Mouse (Mus musculus) liver, embryonic 14.5 days (tissue): Measurements from ENCODE around the gene Kcnip3.

Experiments
- CTCF ChIP-seq: IDR thresholded peaks from 2 replicates; pipeline ENCODE4 v1.5.1; 2016; ENCODE audit warnings: antibody characterized with exemption, low read depth, control low read depth
- EP300 ChIP-seq: IDR thresholded peaks from 2 replicates; pipeline ENCODE4 v1.6.1; 2016; ENCODE audit warnings: antibody characterized with exemption, low read depth

DNA sequence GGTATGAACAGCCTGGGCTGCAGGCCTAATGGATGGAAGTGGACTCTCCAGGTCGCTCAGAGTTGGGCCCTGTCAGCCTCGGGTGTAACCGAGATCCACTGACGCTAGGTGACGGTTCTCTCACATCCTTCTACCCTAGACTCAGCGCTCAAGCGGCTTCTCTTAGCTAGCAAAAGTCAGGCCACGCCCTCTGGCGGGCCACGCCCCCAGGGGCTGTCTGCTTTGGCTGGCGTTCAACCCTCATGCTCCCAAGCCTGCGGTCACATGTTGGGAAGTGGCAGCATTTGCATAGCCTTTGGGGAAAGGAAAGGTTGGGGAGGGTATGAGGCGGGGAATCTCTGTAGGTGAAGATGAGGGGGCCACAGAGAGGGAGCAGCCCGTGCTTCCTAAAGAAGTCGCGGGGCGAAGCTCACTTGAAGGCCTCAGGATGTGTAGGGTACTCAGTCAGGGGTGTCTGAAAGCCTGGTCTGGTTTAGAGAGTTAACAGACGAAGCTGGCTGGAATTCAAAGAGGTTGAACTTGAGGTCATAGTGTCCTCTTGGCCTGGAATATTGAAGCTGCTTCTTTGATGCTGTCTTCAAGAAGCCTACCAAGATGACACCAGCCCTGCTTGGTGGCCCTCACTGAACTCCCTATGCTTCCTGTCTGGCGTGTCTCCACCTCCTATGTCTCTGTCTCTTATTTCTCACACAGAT, 37.3 kb downstream of the Kcnip3 start:
- no peak for TF ChIP-seq CTCF
- no peak for TF ChIP-seq EP300
